Mouse (Mus musculus) cerebellum, postnatal 36 days (tissue): ENCODE results near the gene Myo1d.

ENCODE experiments used
- DNase-seq, 2 experiments: peaks; one replicate each; pipeline ENCODE4 v3.0.0; 2021 to 2022; ENCODE audit warnings: mixed read lengths in 2 of 2

Myo1d gene

GRCm38 (mm10) chr11:80498328-80499070 lies 281.3 kb downstream of the Myo1d start:
- DNase-seq: peak in 1 of 2 experiments; percentile 26

GRCm38 (mm10) chr11:80497225-80497919 lies 282.5 kb downstream of the Myo1d start:
- DNase-seq: no peak

DNA sequence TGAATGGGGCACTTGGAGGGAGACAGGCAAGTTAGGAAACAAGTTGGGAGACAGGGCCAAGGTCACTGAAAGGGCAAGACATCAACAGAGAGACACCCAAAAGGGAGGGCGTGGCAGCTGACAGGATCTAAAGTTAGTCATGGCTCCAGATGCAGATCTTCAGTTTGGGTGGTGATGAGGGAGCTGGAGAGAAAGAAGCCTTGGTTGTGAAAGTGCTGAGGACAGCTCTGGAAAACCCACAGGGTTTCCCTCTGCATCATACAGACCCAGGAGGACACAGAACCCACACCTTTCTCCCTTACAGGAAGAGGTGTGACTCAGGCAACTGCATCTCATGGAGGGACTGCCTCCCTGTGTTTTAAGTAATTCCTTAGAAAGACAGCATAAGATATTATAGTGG lies 283.2 kb downstream of the Myo1d start:
- no peak for DNase-seq

- no peak for DNase-seq
Measured at GRCm38 (mm10) chr11:80495972-80496371, 283.9 kb downstream of the Myo1d start.

DNA sequence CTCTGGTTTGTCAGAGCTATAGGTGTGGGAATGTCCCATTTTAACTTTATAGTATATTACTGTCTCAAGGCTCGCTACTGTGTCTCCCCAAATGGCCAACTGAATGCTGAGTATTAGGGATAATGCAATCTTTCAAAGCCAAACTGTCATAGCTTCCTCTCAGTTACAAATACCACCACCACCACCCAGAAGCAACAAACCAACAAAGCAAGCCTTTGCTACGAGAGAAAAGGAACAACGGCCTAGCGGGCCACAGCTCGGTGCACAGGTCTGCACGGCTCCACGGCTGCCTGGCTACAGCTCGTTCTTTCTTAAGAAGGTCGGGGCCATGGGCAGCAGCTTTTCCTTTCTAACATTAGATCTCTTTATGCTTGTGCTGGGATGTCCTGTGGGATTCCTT lies 285.0 kb downstream of the Myo1d start:
- no peak for DNase-seq

DNA sequence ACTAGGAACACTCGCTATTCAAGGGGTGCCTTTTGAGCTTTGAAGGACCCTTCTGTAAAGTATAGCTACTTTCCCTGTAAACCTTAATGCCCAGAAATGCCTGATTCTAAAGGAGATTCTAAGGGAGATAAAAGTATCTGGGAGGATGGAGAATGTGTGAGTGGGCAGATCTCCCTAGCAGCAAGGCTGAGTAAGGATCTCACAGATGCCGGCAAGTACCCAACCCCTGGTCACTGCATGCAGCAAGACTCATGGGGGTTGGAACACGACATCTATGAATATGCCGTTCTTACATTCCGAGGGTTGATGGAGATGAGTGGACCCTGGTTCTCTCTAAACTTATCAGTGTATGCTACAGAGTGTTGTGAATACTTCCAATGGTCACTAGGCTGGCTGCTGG lies 286.6 kb downstream of the Myo1d start:
- no peak for DNase-seq

GRCm38 (mm10) chr11:80490831-80491230 lies 289.0 kb downstream of the Myo1d start:
- no peak for DNase-seq

DNA sequence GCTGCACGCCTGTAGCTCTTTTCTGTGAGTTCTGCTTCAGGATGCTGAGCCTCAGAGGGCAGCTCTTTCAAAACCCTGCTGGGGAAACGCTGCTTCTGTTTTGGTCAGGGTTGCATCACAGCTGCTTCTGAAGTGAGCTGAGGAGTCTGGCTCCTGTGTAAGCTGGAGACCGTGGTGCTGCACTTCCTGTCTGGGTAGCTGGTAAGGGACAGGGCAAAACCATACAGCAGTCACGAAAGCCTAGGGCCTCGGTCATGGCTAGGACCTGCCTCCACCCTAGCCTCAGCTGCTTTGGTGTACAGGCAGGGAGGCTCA lies 290.0 kb downstream of the Myo1d start:
- no peak for DNase-seq

- peak; percentile 30 to 46 for DNase-seq
Measured at GRCm38 (mm10) chr11:80489172-80489881, 290.5 kb downstream of the Myo1d start.

DNA sequence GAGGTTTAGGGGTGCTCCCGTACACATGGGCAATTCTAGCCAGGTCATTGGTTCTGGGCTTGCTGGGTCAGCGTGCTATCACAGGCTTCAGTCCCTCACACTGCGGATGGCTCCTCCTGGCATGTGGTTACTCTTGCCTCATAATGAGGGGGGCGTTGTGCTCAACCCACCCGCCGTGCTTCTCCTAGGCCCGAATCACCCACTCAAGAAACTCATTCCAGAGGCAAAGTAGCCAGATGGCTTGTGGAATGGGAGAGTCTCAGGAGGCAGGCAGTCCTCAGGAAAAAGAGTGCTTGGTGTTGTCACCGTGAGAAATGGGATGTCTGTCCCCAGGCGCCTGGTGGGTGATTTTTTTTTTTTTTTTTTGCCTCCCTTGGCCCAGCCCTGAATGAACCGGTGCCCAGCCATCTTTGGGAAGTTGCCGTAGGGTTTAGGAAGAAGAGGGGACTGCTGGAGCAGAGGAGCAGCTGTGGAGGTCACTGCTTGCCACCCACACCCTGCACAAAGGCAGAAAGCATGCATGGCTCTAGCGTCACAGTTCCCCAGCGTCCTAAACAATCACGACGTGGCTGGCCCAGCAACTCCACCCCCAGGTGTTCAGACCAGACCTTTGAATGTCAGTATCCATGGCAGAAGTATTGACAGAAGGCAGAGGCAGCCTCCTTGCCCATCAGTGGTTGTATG lies 291.8 kb downstream of the Myo1d start:
- DNase-seq: no peak

DNA sequence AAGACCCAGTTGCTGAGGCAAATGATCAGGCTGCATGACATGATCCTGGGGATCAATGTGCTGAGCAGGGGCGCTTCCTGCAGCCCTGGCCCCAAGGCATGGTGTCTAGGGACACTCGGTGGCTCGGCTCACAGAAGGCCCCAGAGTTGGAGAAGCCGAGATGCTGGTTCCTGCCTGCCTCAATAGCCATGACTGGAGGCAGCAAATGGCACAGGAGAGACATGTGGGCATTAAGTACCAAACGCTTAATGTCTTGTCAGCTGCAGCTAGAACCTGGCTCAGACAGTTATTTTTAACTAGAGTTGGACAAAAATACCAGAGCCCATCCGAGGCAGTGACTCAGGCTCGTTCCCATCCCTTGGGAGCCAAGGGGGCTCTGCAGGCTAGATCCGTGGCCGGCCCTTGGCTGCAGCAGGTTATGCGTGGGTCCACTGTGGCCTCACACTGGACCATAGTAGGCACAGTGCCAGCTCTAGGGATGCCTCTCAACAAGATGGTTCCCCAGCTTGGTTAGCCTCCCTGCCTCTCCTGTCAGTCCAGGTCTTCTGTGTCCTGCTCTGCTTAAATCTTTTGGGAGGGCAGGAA lies 294.1 kb downstream of the Myo1d start:
- DNase-seq: peak in 1 of 2 experiments; percentile 28

GRCm38 (mm10) chr11:80485120-80485551 lies 294.7 kb downstream of the Myo1d start:
- DNase-seq: no peak

GRCm38 (mm10) chr11:80484191-80484791 lies 295.5 kb downstream of the Myo1d start:
- DNase-seq: peak; percentile 87 to 89

DNA sequence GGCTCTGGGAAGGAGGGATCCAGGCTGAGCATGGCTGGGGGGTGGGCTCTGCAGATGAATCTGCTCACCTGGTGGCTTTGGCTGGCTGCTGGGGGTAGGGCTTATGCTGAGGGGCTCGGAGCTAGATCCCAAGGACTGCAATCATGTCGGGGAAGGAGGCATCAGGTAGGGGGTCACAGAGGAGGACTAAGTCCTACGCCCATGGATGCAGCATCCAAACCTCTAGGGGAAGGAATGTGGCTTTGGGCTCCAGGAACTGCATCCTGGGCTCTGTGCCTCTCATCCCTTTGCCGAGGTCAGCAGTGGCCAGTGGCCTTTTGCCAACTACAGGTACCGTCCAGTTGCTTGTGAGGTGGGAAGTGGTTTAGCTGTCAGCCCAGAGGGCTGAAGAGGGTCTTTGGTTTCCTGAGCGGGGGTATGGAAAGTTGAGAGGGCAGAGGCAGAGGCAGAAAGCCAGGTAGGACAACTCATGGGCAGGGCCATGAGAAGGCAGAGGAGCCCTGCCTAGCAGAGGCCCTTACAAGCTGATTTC lies 296.2 kb downstream of the Myo1d start:
- DNase-seq: peak in 1 of 2 experiments; percentile 48

DNA sequence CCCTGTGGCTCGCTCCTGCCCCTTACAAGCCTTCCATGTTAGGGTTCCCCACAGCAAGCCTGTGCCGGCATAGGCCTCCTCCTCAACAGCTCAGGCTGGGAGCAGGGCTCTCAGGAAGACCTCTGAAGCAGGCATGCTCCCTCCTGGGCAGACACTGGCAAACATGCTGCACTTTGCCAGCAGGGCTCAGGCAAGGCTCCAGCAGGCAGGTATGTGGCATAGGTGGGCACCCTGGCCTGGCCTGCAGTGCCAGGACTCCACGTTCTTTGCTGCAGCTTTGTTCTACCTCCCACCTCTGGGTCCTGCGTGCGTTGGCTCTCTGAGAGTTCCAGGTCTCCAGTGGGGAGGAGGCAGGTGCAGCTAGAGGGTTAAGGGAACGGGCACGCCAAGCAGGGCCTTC lies 296.9 kb downstream of the Myo1d start:
- peak; percentile 47 to 52 for DNase-seq

GRCm38 (mm10) chr11:80482347-80482746 lies 297.5 kb downstream of the Myo1d start:
- peak in 1 of 2 experiments; percentile 26 for DNase-seq

- peak in 1 of 2 experiments; percentile 42 for DNase-seq
Measured at GRCm38 (mm10) chr11:80481409-80482050, 298.3 kb downstream of the Myo1d start.

DNA sequence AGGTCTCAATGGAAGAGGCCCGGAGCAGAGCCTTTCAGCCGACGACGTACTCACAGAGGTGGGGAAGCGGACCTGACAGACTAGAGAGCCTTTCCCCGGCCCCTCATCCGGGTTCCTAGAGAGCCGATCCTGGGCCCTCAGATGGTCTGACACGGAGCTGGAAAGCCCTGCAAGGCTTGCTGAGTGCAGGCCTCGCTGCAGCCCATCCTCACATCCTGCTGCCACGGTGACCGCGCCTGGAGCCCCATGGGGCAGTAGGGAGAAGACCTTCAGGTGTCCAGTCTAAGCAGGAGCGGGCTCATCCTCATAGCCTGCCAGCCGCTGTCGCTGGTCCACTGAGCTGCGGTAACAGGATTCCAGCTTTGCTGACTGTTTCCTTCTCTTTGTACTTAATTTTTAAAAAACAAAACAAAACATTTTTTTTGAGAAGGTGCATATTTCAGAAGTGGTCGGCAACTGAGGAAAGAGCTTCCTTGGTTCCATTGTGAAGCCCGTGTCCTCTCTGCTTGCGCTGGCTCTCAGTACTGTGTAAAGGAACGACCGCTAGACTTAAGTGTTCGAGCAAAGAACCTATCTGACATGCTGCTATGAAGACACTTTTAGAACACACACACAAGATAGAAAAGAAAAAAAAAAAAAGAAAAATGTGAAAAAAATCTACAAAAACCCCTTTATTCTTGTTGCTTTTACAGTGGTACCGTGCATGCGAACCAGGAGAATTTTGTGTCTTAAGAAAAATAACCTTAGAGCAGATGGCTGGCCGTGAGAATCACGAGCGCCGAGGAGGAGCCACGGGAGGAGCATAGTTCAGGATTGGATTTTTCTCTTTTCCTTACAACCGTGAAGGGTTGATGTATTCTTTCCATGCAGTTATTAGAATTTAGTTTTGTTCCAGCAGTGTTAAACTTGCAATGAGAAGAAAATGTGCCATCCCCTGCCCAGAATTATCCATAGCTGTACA lies 299.6 kb downstream of the Myo1d start:
- DNase-seq: peak; percentile 53 to 56

GRCm38 (mm10) chr11:80479425-80479824 lies 300.4 kb downstream of the Myo1d start:
- peak in 1 of 2 experiments; percentile 59 for DNase-seq
